Comparison of ENCODE assay signal across 13 mouse cellular contexts in genomic region chr6:93699436-93699835, GRCm38 (mm10).
DNase-seq lines count a peak whose midpoint lies in the region; ATAC-seq lines count a peak whose summit lies in the region.
"Had no signal": no experiment of that assay in that cellular context is flagged by ENCODE, and none has a peak within 500 bp of the region (broad histone marks: within the 10 kb centered on the region; RNA-seq: fewer than 3 reads in every experiment).

No protein-coding gene starts in this region.

- H3K4me2 ChIP-seq in embryonic facial prominence, embryonic 14.5 days (ENCODE audit: low read depth, low read length), result no peak overlapping the region
- H3K4me2 ChIP-seq in forebrain, embryonic 16.5 days (ENCODE audit: low read length), result no peak overlapping the region
- no peak overlapping the region for H3K4me2 ChIP-seq in midbrain, embryonic 16.5 days (ENCODE audit: low read length)
- H3K4me2 ChIP-seq: heart, embryonic 11.5 days had no signal

- intact Hi-C loops in left cerebral cortex, postnatal 14 days (cut with DNase I), result no loop called here
- intact Hi-C loops in left cerebral cortex, postnatal 4 days (cut with DNase I), result no loop called here

- no peak overlapping the region for H3K9ac ChIP-seq in embryonic facial prominence, embryonic 14.5 days (ENCODE audit: low read depth, low read length)
- H3K9ac ChIP-seq in forebrain, embryonic 16.5 days (replicated peaks; ENCODE audit: low read depth, low read length), result no peak overlapping the region
- H3K9ac ChIP-seq in midbrain, embryonic 16.5 days (ENCODE audit: low read depth, low read length), result no peak overlapping the region
- H3K9ac ChIP-seq: liver, embryonic 14.5 days had no signal

- no peak for ATAC-seq in embryonic facial prominence, embryonic 14.5 days (ENCODE audit: low read depth)
- ATAC-seq in forebrain, embryonic 16.5 days, result peak; percentile 65
- ATAC-seq in megakaryocyte progenitor cell, adult 5-6 weeks (replicated peaks; ENCODE audit: poor library complexity), result peak; percentile 64
- no peak for ATAC-seq in midbrain, embryonic 16.5 days

- no peaks in the 10 kb centered on the region for H3K4me1 ChIP-seq in embryonic facial prominence, embryonic 14.5 days (ENCODE audit: control insufficient read depth, insufficient read depth, low read length)
- H3K4me1 ChIP-seq in embryonic facial prominence, embryonic 10.5 days, result no peaks in the 10 kb centered on the region
- no peaks in the 10 kb centered on the region for H3K4me1 ChIP-seq in forebrain, embryonic 16.5 days (replicated peaks; ENCODE audit: control insufficient read depth, insufficient read depth, low read length)
- peaks cover under 1% of the 10 kb centered on the region; the same call in 1 of the 2 replicates for H3K4me1 ChIP-seq in midbrain, embryonic 16.5 days (ENCODE audit: control insufficient read depth, insufficient read depth, low read length)

- peaks cover 18% of the 10 kb centered on the region; the same call in 1 of the 2 replicates for H3K36me3 ChIP-seq in embryonic facial prominence, embryonic 14.5 days (ENCODE audit: control insufficient read depth, insufficient read depth, low read length)
- H3K36me3 ChIP-seq in embryonic facial prominence, embryonic 10.5 days (replicated peaks), result peaks cover 57% of the 10 kb centered on the region
- 0 out of 2 replicates have a peak, but pooled peaks cover 9% of the 10 kb centered on the region for H3K36me3 ChIP-seq in forebrain, embryonic 16.5 days (ENCODE audit: control insufficient read depth, insufficient read depth)
- H3K36me3 ChIP-seq in midbrain, embryonic 16.5 days (ENCODE audit: control insufficient read depth, insufficient read depth, low read length), result peaks cover 14% of the 10 kb centered on the region

- no peaks in the 10 kb centered on the region for H3K27me3 ChIP-seq in embryonic facial prominence, embryonic 14.5 days (replicated peaks; ENCODE audit: control insufficient read depth, insufficient read depth, low read length)
- H3K27me3 ChIP-seq in embryonic facial prominence, embryonic 10.5 days (replicated peaks; ENCODE audit: low read depth, poor library complexity, severe bottlenecking), result no peaks in the 10 kb centered on the region
- no peaks in the 10 kb centered on the region for H3K27me3 ChIP-seq in forebrain, embryonic 16.5 days (replicated peaks; ENCODE audit: control insufficient read depth, insufficient read depth, low read length)
- H3K27me3 ChIP-seq in midbrain, embryonic 16.5 days (ENCODE audit: control insufficient read depth, insufficient read depth, low read depth, low read length), result no peaks in the 10 kb centered on the region

- H3K4me3 ChIP-seq in embryonic facial prominence, embryonic 14.5 days (ENCODE audit: low read depth, low read length), result no peak overlapping the region
- no peak overlapping the region for H3K4me3 ChIP-seq in embryonic facial prominence, embryonic 10.5 days
- H3K4me3 ChIP-seq in forebrain, embryonic 16.5 days (replicated peaks; ENCODE audit: low read length), result no peak overlapping the region
- H3K4me3 ChIP-seq in midbrain, embryonic 16.5 days (ENCODE audit: low read depth, low read length), result no peak overlapping the region
- H3K4me3 ChIP-seq: hindbrain, embryonic 10.5 days had no signal

- peak; percentile 12 for DNase-seq in embryonic facial prominence, embryonic 14.5 days (ENCODE audit: low spot score)
- no peak for DNase-seq in embryonic facial prominence, embryonic 10.5 days (ENCODE audit: low spot score)
- DNase-seq in left cerebral cortex, postnatal 14 days (ENCODE audit: low spot score in 2 of 2), result peak; percentile 40 to 44
- DNase-seq in left cerebral cortex, postnatal 4 days, result no peak
- DNase-seq in cerebellum, adult 11 months, result no peak
- DNase-seq: kidney, adult 18-20 months; thymus, postnatal 4 days had no signal

- no peak overlapping the region for H3K27ac ChIP-seq in embryonic facial prominence, embryonic 14.5 days (replicated peaks; ENCODE audit: low read depth, low read length)
- H3K27ac ChIP-seq in embryonic facial prominence, embryonic 10.5 days (replicated peaks), result no peak overlapping the region
- H3K27ac ChIP-seq in forebrain, embryonic 16.5 days (ENCODE audit: low read length), result peak overlapping the region; percentile 58; the same call in 1 of the 2 replicates
- H3K27ac ChIP-seq in midbrain, embryonic 16.5 days (ENCODE audit: low read length), result no peak overlapping the region
- H3K27ac ChIP-seq: hindbrain, embryonic 10.5 days; liver, embryonic 14.5 days had no signal

- 73% methylated on average over 13 of the region's 13 CpGs for WGBS in embryonic facial prominence, embryonic 14.5 days
- WGBS in embryonic facial prominence, embryonic 10.5 days, result 92% methylated on average over 13 of the region's 13 CpGs
- WGBS in forebrain, embryonic 16.5 days, result 65% methylated on average over 13 of the region's 13 CpGs
- WGBS in midbrain, embryonic 16.5 days, result 85% methylated on average over 13 of the region's 13 CpGs

- H3K9me3 ChIP-seq in embryonic facial prominence, embryonic 14.5 days (ENCODE audit: control insufficient read depth, low read length), result no peaks in the 10 kb centered on the region
- no peaks in the 10 kb centered on the region for H3K9me3 ChIP-seq in embryonic facial prominence, embryonic 10.5 days
- no peaks in the 10 kb centered on the region for H3K9me3 ChIP-seq in forebrain, embryonic 16.5 days (ENCODE audit: control insufficient read depth, low read length)
- H3K9me3 ChIP-seq in midbrain, embryonic 16.5 days (replicated peaks; ENCODE audit: control insufficient read depth, low read length, poor library complexity, severe bottlenecking), result no peaks in the 10 kb centered on the region
- H3K9me3 ChIP-seq: hindbrain, embryonic 10.5 days had no signal

Comparison
In these comparisons a context has a peak if more than half of its experiments do, and no peak if none do; other contexts are left out.
1. DNase-seq: peak in embryonic facial prominence, embryonic 14.5 days (single experiment) and left cerebral cortex, postnatal 14 days (2 of 2); none in embryonic facial prominence, embryonic 10.5 days (single experiment), left cerebral cortex, postnatal 4 days (single experiment) and cerebellum, adult 11 months (single experiment).
2. ATAC-seq: peak in forebrain, embryonic 16.5 days (single experiment) and megakaryocyte progenitor cell, adult 5-6 weeks (single experiment); none in embryonic facial prominence, embryonic 14.5 days (single experiment) and midbrain, embryonic 16.5 days (single experiment).